Mouse (Mus musculus) kidney, adult 2 months (tissue): ENCODE measurements around the gene Plek.

ENCODE experiments used
- CTCF ChIP-seq: fragments of 200-500 bp; conservative IDR thresholded peaks from 2 replicates; pipeline ENCODE4 v1.5.1; 2011; ENCODE audit warnings: low read depth, mild to moderate bottlenecking, control low read depth, low read length, moderate library complexity, mixed read lengths; ENCODE audit not compliant: insufficient read depth, insufficient read length
- POLR2A ChIP-seq: fragments of 200-500 bp; IDR thresholded peaks from one replicate; pipeline ENCODE4 v1.6.1; 2011; ENCODE audit warnings: low read depth, low read length, control low read depth

- no peak for TF ChIP-seq CTCF
- TF ChIP-seq POLR2A, result no peak
These were observed 64.3 kb downstream of the Plek start for GRCm38 (mm10) chr11:16987745-16988328.
